Mouse (Mus musculus) olfactory bulb, adult 2 months (tissue): ENCODE measurements around the gene Unc119.

ENCODE experiments used
- CTCF ChIP-seq: fragments of 200-500 bp; IDR thresholded peaks from 2 replicates; pipeline ENCODE4 v1.5.1; 2012; ENCODE audit warnings: low read depth, mild to moderate bottlenecking, low read length, moderate library complexity; ENCODE audit not compliant: insufficient read depth
- POLR2A ChIP-seq: fragments of 200-500 bp; IDR thresholded peaks from 2 replicates; pipeline ENCODE4 v1.6.1; 2012; ENCODE audit warnings: mild to moderate bottlenecking, low read depth, low read length, moderate library complexity; ENCODE audit not compliant: insufficient read depth

DNA sequence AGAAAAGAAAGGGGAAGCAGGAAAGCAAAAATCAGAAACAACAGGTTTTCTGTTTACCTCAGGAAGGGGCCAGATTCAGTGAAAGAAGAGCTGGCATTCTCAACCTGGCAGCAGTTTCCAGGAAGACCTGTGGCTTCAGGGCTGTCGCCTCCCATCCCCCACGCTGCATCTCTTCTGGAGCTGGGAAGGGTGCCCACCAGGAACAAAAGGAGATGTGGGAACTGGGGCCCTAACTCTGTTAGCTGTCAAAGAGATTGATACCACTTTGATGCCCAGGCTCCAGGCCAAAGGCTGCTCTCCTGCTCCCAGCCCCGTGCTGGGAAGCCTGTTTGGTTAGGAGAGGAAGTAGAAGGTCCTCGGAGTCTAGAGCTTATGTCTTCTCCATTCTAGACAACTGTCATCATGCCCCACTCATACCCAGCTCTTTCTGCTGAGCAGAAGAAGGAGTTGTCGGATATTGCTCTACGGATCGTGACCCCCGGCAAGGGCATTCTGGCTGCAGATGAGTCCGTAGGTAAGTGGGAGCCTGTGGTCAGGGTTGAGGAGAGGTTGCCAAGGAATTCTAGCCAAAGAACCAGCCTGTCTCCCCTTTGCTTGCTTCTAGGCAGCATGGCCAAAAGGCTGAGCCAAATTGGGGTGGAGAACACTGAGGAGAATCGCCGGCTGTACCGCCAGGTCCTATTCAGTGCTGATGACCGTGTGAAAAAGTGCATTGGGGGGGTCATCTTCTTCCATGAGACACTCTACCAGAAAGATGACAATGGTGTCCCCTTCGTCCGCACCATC is 19.1 kb upstream of the Unc119 start:
- TF ChIP-seq CTCF, result no peak
- no peak for TF ChIP-seq POLR2A
